Mouse (Mus musculus) stomach, postnatal 0 days (tissue): ENCODE data around the gene Slc34a1. TPM values are rescaled to one million over a fixed set of nuclear protein-coding genes. Genes with fewer than 3 reads are reported as not detected.
"Not testable (repeated sequence)": the region's sequence is repeated elsewhere in the genome, so short reads cannot be mapped to it uniquely, and the experiment has no call there.

Experiments used
- ATAC-seq: fragments of 200-750 bp; cut with Nextera tagmentation; 2 replicates; pipeline ENCODE4 v1.8.0; 2017; ENCODE audit not compliant: low FRiP score, low TSS enrichment
- DNase-seq: peaks from one replicate; pipeline ENCODE4 v3.0.0-alpha.2; 2016; ENCODE audit warnings: low spot score
- H3K27ac ChIP-seq: fragments of 300-500 bp; sonication (generic); replicated peaks from 2 replicates; pipeline ENCODE4 v1.5.1; 2014; ENCODE audit warnings: mild to moderate bottlenecking, control low read depth
- H3K27me3 ChIP-seq: fragments of 300-500 bp; sonication (generic); 2 replicates; pipeline ENCODE4 v1.6.1; 2014; ENCODE audit warnings: low read length; ENCODE audit not compliant: control insufficient read depth, insufficient read depth
- H3K36me3 ChIP-seq: fragments of 300-500 bp; sonication (generic); 2 replicates; pipeline ENCODE4 v1.6.1; 2014; ENCODE audit warnings: low read length, mixed read lengths; ENCODE audit not compliant: control insufficient read depth, insufficient read depth
- H3K4me1 ChIP-seq: fragments of 300-500 bp; sonication (generic); replicated peaks from 2 replicates; pipeline ENCODE4 v1.6.1; 2014; ENCODE audit warnings: antibody characterized with exemption; ENCODE audit not compliant: control insufficient read depth, insufficient read depth
- H3K4me2 ChIP-seq: fragments of 300-500 bp; sonication (generic); replicated peaks from 2 replicates; pipeline ENCODE4 v1.6.1; 2014; ENCODE audit warnings: low read depth, mild to moderate bottlenecking, control low read depth, moderate library complexity
- H3K4me3 ChIP-seq: fragments of 300-500 bp; sonication (generic); 2 replicates; pipeline ENCODE4 v1.5.1; 2014; ENCODE audit warnings: low read depth, low read length, control low read depth
- H3K9ac ChIP-seq: fragments of 300-500 bp; sonication (generic); 2 replicates; pipeline ENCODE4 v1.6.1; 2014; ENCODE audit warnings: mild to moderate bottlenecking, low read length, control low read depth, mixed read lengths
- H3K9me3 ChIP-seq: fragments of 300-500 bp; sonication (generic); 2 replicates; pipeline ENCODE4 v1.6.1; 2016; ENCODE audit warnings: low read length; ENCODE audit not compliant: control insufficient read depth
- CTCF ChIP-seq: IDR thresholded peaks from 2 replicates; pipeline ENCODE4 v1.5.1; 2016; ENCODE audit warnings: antibody characterized with exemption, low read depth, mild to moderate bottlenecking, moderate library complexity
- EP300 ChIP-seq: optimal IDR thresholded peaks from 2 replicates; pipeline ENCODE3; 2016; ENCODE audit warnings: antibody characterized with exemption
- WGBS: fragments of 180-500 bp; shearing (Covaris S2); extraction: QIAGEN DNeasy Blood & Tissue Kit; methylation state at CpG from one replicate; pipeline ENCODE4 v1.1.7; 2014; 5-methylcytosine and 5-hydroxymethylcytosine counted together
- polyA plus RNA-seq: library from polyadenylated mRNA; unstranded; fragments of >200 nt; fragmentation: Nextera tagmentation; extraction: Ambion mirVana; gene quantifications from 2 replicates; pipeline ENCODE4 v1.2.1, GENCODE M21; 2015

Gene Slc34a1
- polyA plus RNA-seq, 1 experiment from 2014 or later, result not detected

DNA sequence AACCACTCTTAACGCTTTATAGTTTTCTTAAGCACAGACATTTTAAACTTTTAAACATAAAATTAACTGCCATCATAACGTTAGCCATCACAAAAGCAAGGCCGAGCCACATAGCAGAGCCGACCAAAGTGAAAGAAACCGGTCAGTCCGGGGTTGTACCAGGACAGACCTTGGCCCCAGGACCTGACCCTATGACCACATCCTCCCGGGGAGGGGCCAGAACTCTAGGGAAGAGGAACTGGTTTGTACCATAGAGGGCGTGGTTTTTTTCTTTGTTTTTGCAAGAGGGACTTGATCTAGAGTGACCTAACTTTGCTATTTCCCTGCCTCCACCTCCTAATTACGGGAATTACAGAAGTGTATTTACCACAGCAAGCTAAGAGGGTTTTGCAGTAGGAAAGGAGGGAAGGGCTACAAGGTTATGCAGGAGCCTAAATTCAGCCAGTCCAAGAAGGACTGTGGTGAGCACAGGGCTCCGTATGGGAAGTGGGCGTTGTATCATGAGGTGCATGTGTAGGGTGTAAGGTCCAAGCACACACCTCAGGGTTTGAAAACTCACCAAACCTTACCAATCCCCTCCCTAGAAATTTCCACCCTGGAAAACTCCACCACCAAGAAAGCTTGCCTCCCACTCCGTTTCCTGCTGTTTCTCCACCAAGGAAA is 31.4 kb downstream of the Slc34a1 start:
- no peaks in the 10 kb centered on the region for H3K36me3 ChIP-seq
- no peaks in the 10 kb centered on the region for H3K27me3 ChIP-seq
- no peak overlapping the region for H3K27ac ChIP-seq
- H3K4me2 ChIP-seq, result no peak overlapping the region
- H3K9me3 ChIP-seq, result no peaks in the 10 kb centered on the region
- TF ChIP-seq EP300 (no peak), CTCF (no peak)
- no peak overlapping the region for H3K4me3 ChIP-seq
- no peaks in the 10 kb centered on the region for H3K4me1 ChIP-seq
- ATAC-seq (peak; percentile 90), DNase-seq (peak; percentile 69)
- H3K9ac ChIP-seq, result no peak overlapping the region
- WGBS, result 56% methylated on average over 12 of the region's 12 CpGs

DNA sequence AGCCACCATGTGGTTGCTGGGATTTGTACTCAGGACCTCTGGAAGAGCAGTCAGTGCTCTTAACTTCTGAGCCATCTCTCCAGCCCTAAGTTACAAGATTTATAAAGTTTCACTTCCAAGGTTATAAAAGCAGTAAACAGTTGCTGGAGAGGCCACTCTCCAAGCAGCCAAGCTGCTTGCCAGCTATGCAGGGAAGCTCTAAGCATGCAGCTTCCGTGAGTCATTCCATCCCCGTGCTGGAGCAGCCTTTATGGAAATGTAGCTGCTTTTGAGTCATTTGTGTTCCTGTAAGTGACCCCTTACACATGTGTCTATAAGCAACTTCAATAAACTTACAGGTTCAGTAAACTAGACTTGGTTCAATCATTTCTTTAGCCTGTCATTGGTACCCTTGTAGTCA is 32.6 kb downstream of the Slc34a1 start:
- Histone ChIP-seq H3K27me3 (no peaks in the 10 kb centered on the region), H3K9ac (no peak overlapping the region), H3K4me2 (no peak overlapping the region), H3K9me3 (no peaks in the 10 kb centered on the region), H3K36me3 (no peaks in the 10 kb centered on the region), H3K4me3 (no peak overlapping the region), H3K4me1 (no peaks in the 10 kb centered on the region), H3K27ac (no peak overlapping the region)
- DNase-seq (no peak), ATAC-seq (no peak)
- TF ChIP-seq CTCF (no peak), EP300 (no peak)
- 67% methylated on average over 2 of the region's 2 CpGs for WGBS

DNA sequence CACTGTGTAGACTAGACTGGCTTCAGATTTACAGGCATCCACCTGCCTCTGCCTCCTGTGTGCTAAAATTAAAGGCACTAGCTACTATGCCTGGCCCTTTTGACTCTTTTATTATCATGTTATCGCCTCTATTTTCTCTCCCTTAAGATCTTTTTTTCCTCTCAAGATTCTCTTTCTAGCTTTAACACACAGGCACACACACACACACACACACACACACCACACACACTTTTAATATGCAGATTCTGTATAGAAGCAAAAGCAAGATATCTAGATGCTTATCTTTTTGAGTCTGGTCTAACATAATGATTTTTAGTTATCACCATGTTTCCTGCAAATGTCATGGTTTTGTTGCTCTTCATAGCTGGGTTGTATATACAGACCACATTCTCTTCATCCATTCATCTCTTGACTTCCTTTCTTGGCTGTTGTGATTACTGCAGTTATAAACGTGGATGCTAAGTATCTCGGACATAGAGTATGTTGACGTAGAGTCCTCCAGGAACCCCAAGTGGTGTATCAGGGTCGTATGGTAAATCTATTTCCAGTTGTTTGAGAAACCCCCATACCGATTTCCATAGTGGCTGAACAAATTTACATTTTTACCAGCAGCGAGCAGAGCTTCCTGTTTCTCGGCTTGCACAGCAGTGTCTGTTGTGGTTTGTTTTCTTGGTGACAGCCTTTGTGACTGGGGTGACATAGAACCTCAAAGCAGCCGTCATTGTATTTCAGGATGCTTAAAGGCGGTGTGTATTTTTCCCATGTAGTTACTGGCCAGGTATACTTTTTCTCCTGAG is 34.1 kb downstream of the Slc34a1 start:
- no peak overlapping the region for H3K9ac ChIP-seq
- no peak for DNase-seq
- no peaks in the 10 kb centered on the region for H3K9me3 ChIP-seq
- H3K4me2 ChIP-seq, result no peak overlapping the region
- ATAC-seq, result no peak
- H3K27ac ChIP-seq, result no peak overlapping the region
- TF ChIP-seq CTCF, result no peak
- TF ChIP-seq EP300, result no peak
- H3K4me3 ChIP-seq, result no peak overlapping the region
- no peaks in the 10 kb centered on the region for H3K27me3 ChIP-seq
- no peaks in the 10 kb centered on the region for H3K4me1 ChIP-seq
- WGBS, result 60% methylated on average over 10 of the region's 10 CpGs
- H3K36me3 ChIP-seq, result no peaks in the 10 kb centered on the region

DNA sequence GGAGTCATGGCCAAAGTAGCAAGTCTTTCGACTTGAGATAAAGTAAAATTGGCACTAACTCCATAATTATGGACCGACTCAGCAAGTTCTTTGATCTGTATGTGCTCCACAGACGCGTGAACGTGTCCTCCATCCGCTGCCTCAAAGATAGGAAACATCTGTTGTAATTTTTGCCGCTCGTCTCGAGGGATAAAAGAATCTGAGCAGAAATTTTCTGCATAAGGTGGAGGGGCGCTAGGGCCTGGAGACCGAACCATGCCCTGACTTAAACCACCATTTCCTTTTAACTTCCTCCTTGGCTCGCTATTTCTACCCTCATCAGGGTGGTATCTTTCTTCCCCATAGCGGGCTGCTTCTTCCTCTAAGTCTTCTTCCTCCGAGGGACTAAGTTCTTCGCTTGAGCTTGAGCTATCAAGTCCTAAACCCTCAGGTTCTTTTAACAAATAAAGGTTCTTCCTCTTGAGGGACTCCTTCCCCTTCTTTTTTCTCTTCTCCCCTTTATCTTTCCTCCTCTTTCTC is 39.2 kb downstream of the Slc34a1 start:
- not testable (repeated sequence) for H3K27ac ChIP-seq, H3K4me2 ChIP-seq, DNase-seq, H3K9me3 ChIP-seq, H3K27me3 ChIP-seq, H3K4me3 ChIP-seq, H3K4me1 ChIP-seq, H3K36me3 ChIP-seq, ATAC-seq, H3K9ac ChIP-seq
- WGBS, result 73% methylated on average over 15 of the region's 15 CpGs

DNA sequence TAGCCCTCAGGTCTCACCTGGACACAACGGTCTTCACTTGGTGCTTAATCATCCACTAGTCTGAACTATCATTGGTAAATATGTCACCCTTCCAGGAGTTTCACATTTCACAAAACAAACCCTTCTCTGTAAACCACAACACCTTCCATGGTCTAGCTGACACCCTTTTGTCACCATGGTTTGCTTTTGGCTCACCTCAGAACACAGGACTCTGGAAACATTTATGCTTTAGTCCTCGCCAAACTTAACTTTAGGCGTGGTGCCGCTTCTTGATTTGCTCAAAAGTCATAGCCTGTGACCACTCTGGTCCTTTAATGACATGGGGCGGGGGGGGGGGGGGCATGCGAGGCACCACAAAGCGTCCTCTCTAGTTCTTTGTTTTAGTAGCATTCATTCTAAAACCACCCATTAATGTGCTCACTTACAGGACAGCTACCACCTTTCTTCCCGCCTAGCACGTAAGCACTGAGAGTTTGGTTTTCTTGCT is 45.9 kb downstream of the Slc34a1 start:
- Histone ChIP-seq H3K9me3 (no peaks in the 10 kb centered on the region), H3K9ac (peak overlapping the region; percentile 68), H3K27ac (peak overlapping the region; percentile 97), H3K4me1 (no peaks in the 10 kb centered on the region; the same call in 1 of the 2 replicates), H3K27me3 (no peaks in the 10 kb centered on the region), H3K4me3 (peak overlapping the region; percentile 64), H3K4me2 (peak overlapping the region; percentile 48), H3K36me3 (no peaks in the 10 kb centered on the region)
- TF ChIP-seq CTCF (no peak), EP300 (no peak)
- ATAC-seq (no peak), DNase-seq (no peak)
- WGBS, result 30% methylated on average over 9 of the region's 9 CpGs
